Mouse (Mus musculus) myocyte (in vitro differentiated cells): Measurements from ENCODE around the gene Sqstm1. TPM values are rescaled to one million over a fixed set of nuclear protein-coding genes. Genes with fewer than 3 reads are reported as not detected.

Source experiments
- H3K27me3 ChIP-seq: one replicate; pipeline ENCODE4 v1.6.1; 2011; ENCODE audit not compliant: control insufficient read depth, insufficient read depth, insufficient read length
- H3K36me3 ChIP-seq: one replicate; pipeline ENCODE4 v1.6.1; 2011; ENCODE audit not compliant: control insufficient read depth, insufficient read depth
- H3K4me2 ChIP-seq: one replicate; pipeline ENCODE4 v1.6.1; 2011; ENCODE audit warnings: low read depth, control low read depth
- H3K4me3 ChIP-seq: one replicate; pipeline ENCODE4 v1.5.1; 2011; ENCODE audit warnings: mild to moderate bottlenecking, control low read depth, moderate library complexity
- H3K79me2 ChIP-seq: one replicate; pipeline ENCODE4 v1.6.1; 2011; ENCODE audit not compliant: control insufficient read depth, insufficient read depth
- H3ac ChIP-seq: one replicate; pipeline ENCODE4 v1.6.1; 2011; ENCODE audit not compliant: control insufficient read depth, insufficient read length
- CEBPB ChIP-seq: IDR thresholded peaks from 2 replicates; pipeline ENCODE4 v1.6.1; 2011; ENCODE audit warnings: mild to moderate bottlenecking, moderate library complexity; ENCODE audit not compliant: poor library complexity, insufficient read depth, severe bottlenecking
- E2F4 ChIP-seq: IDR thresholded peaks from one replicate; pipeline ENCODE4 v1.6.1; 2011; ENCODE audit warnings: mild to moderate bottlenecking, control low read depth, moderate library complexity; ENCODE audit not compliant: insufficient read depth
- MAX ChIP-seq: IDR thresholded peaks from one replicate; pipeline ENCODE4 v1.6.1; 2011; ENCODE audit warnings: low read depth, mild to moderate bottlenecking, control low read depth
- MYOD1 ChIP-seq, 3 experiments: IDR thresholded peaks; one replicate each; pipeline ENCODE4 v1.6.1; 2011; ENCODE audit warnings: control low read depth in 2 of 3, low read depth in 2 of 3, mild to moderate bottlenecking in 2 of 3, moderate library complexity in 1 of 3; ENCODE audit not compliant: insufficient read length in 2 of 3, control insufficient read depth in 1 of 3
- MYOG ChIP-seq, 3 experiments: IDR thresholded peaks; one replicate each; pipeline ENCODE4 v1.6.1; 2011; ENCODE audit warnings: control low read depth in 2 of 3, low read depth in 2 of 3, mild to moderate bottlenecking in 2 of 3; ENCODE audit not compliant: insufficient read length in 2 of 3, control insufficient read depth in 1 of 3, insufficient read depth in 1 of 3
- POLR2A ChIP-seq: IDR thresholded peaks from one replicate; pipeline ENCODE4 v1.6.1; 2011; ENCODE audit warnings: low read depth, mild to moderate bottlenecking, control low read depth, moderate library complexity; ENCODE audit not compliant: insufficient read length
- POLR2AphosphoS2 ChIP-seq: IDR thresholded peaks from one replicate; pipeline ENCODE4 v1.6.1; 2011; ENCODE audit warnings: low read depth, control low read depth; ENCODE audit not compliant: insufficient read length
- REST ChIP-seq: IDR thresholded peaks from one replicate; pipeline ENCODE4 v1.6.1; 2011; ENCODE audit warnings: mild to moderate bottlenecking, control low read depth, moderate library complexity; ENCODE audit not compliant: insufficient read depth, insufficient read length
- SRF ChIP-seq: IDR thresholded peaks from one replicate; pipeline ENCODE4 v1.6.1; 2011; ENCODE audit warnings: low read depth; ENCODE audit not compliant: control insufficient read depth, insufficient read length
- TCF12 ChIP-seq: IDR thresholded peaks from one replicate; pipeline ENCODE4 v1.6.1; 2011; ENCODE audit warnings: mild to moderate bottlenecking, control low read depth; ENCODE audit not compliant: poor library complexity, insufficient read depth, severe bottlenecking
- TCF3 ChIP-seq: IDR thresholded peaks from one replicate; pipeline ENCODE4 v1.6.1; 2011; ENCODE audit warnings: low read depth, control low read depth; ENCODE audit not compliant: insufficient read length
- USF1 ChIP-seq: IDR thresholded peaks from one replicate; pipeline ENCODE4 v1.6.1; 2011; ENCODE audit warnings: low read depth, mild to moderate bottlenecking, control low read depth, moderate library complexity
- polyA plus RNA-seq: library from polyadenylated mRNA; unstranded; fragments of >200 nt; fragmentation: generic; extraction: Trizol; gene quantifications from one replicate; pipeline ENCODE4 v1.2.1, GENCODE M21; 2012; ENCODE audit warnings: missing spikeins

Gene Sqstm1
- polyA plus RNA-seq, 1 experiment = 873 TPM

- H3K27me3 ChIP-seq = no peaks in the 10 kb centered on the region
- no peak overlapping the region for H3K4me2 ChIP-seq
- TF ChIP-seq REST = no peak
- no peak for TF ChIP-seq TCF12
- TF ChIP-seq SRF = no peak
- no peak for TF ChIP-seq TCF3
- no peak for TF ChIP-seq MYOD1 (IDR thresholded peaks at IDR 0.05; ENCODE audit: control insufficient read depth in 1 of 3, insufficient read length in 2 of 3, low read depth in 2 of 3)
- no peak for TF ChIP-seq POLR2AphosphoS2
- no peak for TF ChIP-seq USF1
- no peak overlapping the region for H3K4me3 ChIP-seq
- peaks cover 17% of the 10 kb centered on the region for H3K36me3 ChIP-seq
- H3K79me2 ChIP-seq = no peaks in the 10 kb centered on the region
- H3ac ChIP-seq = no peak overlapping the region
Observed at GRCm38 (mm10) chr11:50156725-50157258, 53.8 kb downstream of the Sqstm1 start.

GRCm38 (mm10) chr11:50155785-50156184 lies 54.8 kb downstream of the Sqstm1 start:
- Histone ChIP-seq H3K4me2 (no peak overlapping the region), H3K4me3 (no peak overlapping the region), H3K36me3 (peaks cover 17% of the 10 kb centered on the region), H3K79me2 (no peaks in the 10 kb centered on the region), H3ac (no peak overlapping the region), H3K27me3 (no peaks in the 10 kb centered on the region)
- TF ChIP-seq CEBPB (peak; percentile 58; the same call in 1 of the 2 replicates), POLR2A (no peak)

- Histone ChIP-seq H3ac (no peak overlapping the region), H3K4me2 (no peak overlapping the region), H3K27me3 (no peaks in the 10 kb centered on the region), H3K79me2 (no peaks in the 10 kb centered on the region), H3K4me3 (no peak overlapping the region), H3K36me3 (peaks cover 17% of the 10 kb centered on the region)
- TF ChIP-seq MAX (no peak), SRF (no peak), MYOD1 (IDR thresholded peaks at IDR 0.05; ENCODE audit: control insufficient read depth in 1 of 3, insufficient read length in 2 of 3, low read depth in 2 of 3) (no peak), USF1 (no peak), MYOG (IDR thresholded peaks at IDR 0.05; ENCODE audit: control insufficient read depth in 1 of 3, insufficient read depth in 1 of 3, insufficient read length in 2 of 3, low read depth in 2 of 3) (no peak), CEBPB (no peak), POLR2A (no peak), POLR2AphosphoS2 (no peak), TCF3 (no peak)
Observed at GRCm38 (mm10) chr11:50154777-50155520, 55.7 kb downstream of the Sqstm1 start.

GRCm38 (mm10) chr11:50154166-50154565 lies 56.5 kb downstream of the Sqstm1 start:
- Histone ChIP-seq H3K79me2 (no peaks in the 10 kb centered on the region), H3K4me2 (no peak overlapping the region), H3K4me3 (no peak overlapping the region), H3K36me3 (peaks cover 17% of the 10 kb centered on the region), H3ac (no peak overlapping the region), H3K27me3 (no peaks in the 10 kb centered on the region)
- TF ChIP-seq MYOG (IDR thresholded peaks at IDR 0.05; ENCODE audit: control insufficient read depth in 1 of 3, insufficient read depth in 1 of 3, insufficient read length in 2 of 3, low read depth in 2 of 3) (no peak), POLR2A (no peak), USF1 (no peak), E2F4 (no peak), CEBPB (no peak), POLR2AphosphoS2 (no peak), REST (no peak), TCF3 (no peak), MYOD1 (IDR thresholded peaks at IDR 0.05; ENCODE audit: control insufficient read depth in 1 of 3, insufficient read length in 2 of 3, low read depth in 2 of 3) (no peak), MAX (no peak), TCF12 (no peak), SRF (no peak)

GRCm38 (mm10) chr11:50151374-50151773 lies 59.3 kb downstream of the Sqstm1 start:
- Histone ChIP-seq H3K27me3 (no peaks in the 10 kb centered on the region), H3K4me2 (no peak overlapping the region), H3K36me3 (peaks cover 27% of the 10 kb centered on the region), H3K79me2 (no peaks in the 10 kb centered on the region), H3K4me3 (no peak overlapping the region), H3ac (no peak overlapping the region)
- TF ChIP-seq TCF3 (no peak), REST (no peak), MYOG (IDR thresholded peaks at IDR 0.05; ENCODE audit: control insufficient read depth in 1 of 3, insufficient read depth in 1 of 3, insufficient read length in 2 of 3, low read depth in 2 of 3) (no peak), TCF12 (no peak), MAX (no peak), MYOD1 (IDR thresholded peaks at IDR 0.05; ENCODE audit: control insufficient read depth in 1 of 3, insufficient read length in 2 of 3, low read depth in 2 of 3) (no peak), POLR2A (no peak), SRF (no peak), POLR2AphosphoS2 (no peak), E2F4 (no peak)
